Mouse (Mus musculus) forebrain, embryonic 16.5 days (tissue): ENCODE data around the gene Aire. TPM values are rescaled to one million over a fixed set of nuclear protein-coding genes. Genes with fewer than 3 reads are reported as not detected.

Source experiments
- ATAC-seq: fragments of 200-750 bp; cut with Nextera tagmentation; 2 replicates; pipeline ENCODE4 v1.8.0; 2017; ENCODE audit warnings: mild to moderate bottlenecking, moderate library complexity
- H3K27ac ChIP-seq: fragments of 300-500 bp; sonication (generic); 2 replicates; pipeline ENCODE4 v1.5.1; 2014; ENCODE audit warnings: low read length, control low read depth
- H3K27me3 ChIP-seq: fragments of 300-500 bp; sonication (generic); replicated peaks from 2 replicates; pipeline ENCODE4 v1.6.1; 2014; ENCODE audit warnings: low read length; ENCODE audit not compliant: control insufficient read depth, insufficient read depth
- H3K36me3 ChIP-seq: fragments of 300-500 bp; sonication (generic); 2 replicates; pipeline ENCODE4 v1.6.1; 2014; ENCODE audit not compliant: control insufficient read depth, insufficient read depth
- H3K4me1 ChIP-seq: fragments of 300-500 bp; sonication (generic); replicated peaks from 2 replicates; pipeline ENCODE4 v1.6.1; 2014; ENCODE audit warnings: low read length; ENCODE audit not compliant: control insufficient read depth, insufficient read depth
- H3K4me2 ChIP-seq: fragments of 300-500 bp; sonication (generic); 2 replicates; pipeline ENCODE4 v1.6.1; 2014; ENCODE audit warnings: mild to moderate bottlenecking, low read length, control low read depth
- H3K4me3 ChIP-seq: fragments of 300-500 bp; sonication (generic); replicated peaks from 2 replicates; pipeline ENCODE4 v1.5.1; 2014; ENCODE audit warnings: mild to moderate bottlenecking, low read length, control low read depth
- H3K9ac ChIP-seq: fragments of 300-500 bp; sonication (generic); replicated peaks from 2 replicates; pipeline ENCODE4 v1.6.1; 2014; ENCODE audit warnings: low read depth, low read length, control low read depth
- H3K9me3 ChIP-seq: fragments of 300-500 bp; sonication (generic); 2 replicates; pipeline ENCODE4 v1.6.1; 2016; ENCODE audit warnings: low read length; ENCODE audit not compliant: control insufficient read depth
- whole genome bisulfite sequencing: fragments of 180-500 bp; shearing (Covaris S2); extraction: QIAGEN DNeasy Blood & Tissue Kit; methylation state at CpG from one replicate; pipeline ENCODE4 v1.1.7; 2014; 5-methylcytosine and 5-hydroxymethylcytosine counted together
- polyA plus RNA-seq: library from polyadenylated mRNA; unstranded; fragments of >200 nt; fragmentation: Nextera tagmentation; extraction: Ambion mirVana; gene quantifications from 2 replicates; pipeline ENCODE4 v1.2.1, GENCODE M21; 2015

Aire gene
- polyA plus RNA-seq, 1 experiment from 2014 or later = 0.34 TPM

DNA sequence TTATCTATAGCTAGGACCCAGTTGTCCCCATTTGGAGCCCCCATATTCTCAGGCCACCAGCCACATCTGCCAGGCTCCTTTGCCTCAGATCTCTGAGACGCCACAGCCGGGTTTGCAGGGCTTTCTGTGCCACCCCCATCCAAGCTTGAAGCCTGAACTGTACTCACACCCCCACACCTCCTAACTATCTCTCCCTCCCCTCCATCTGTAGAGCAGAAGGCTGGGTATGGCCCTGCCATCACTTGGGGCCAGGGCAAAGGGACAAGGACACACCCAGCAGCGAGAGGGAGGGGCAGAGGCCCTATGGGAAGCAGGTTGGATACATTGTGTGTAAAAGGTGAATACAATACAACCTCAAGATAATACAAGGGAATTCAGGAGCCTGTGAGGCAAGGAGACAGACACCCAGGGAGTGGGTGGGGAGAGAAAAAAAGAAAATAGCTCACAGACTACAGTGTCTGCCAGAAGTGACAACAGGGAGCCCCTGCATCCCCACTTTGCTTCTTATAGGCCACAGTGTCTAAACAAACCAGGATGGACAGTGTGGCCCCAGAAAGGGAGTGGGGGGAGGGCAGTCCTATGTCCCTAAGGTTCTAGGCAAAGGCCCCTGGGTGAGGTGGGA is 38.8 kb downstream of the Aire start:
- no peak for ATAC-seq
- no peak overlapping the region for H3K9ac ChIP-seq
- no peak overlapping the region for H3K4me2 ChIP-seq
- WGBS = 88% methylated on average over 3 of the region's 3 CpGs
- no peaks in the 10 kb centered on the region for H3K9me3 ChIP-seq
- H3K4me1 ChIP-seq = peaks cover 29% of the 10 kb centered on the region
- no peaks in the 10 kb centered on the region for H3K27me3 ChIP-seq
- no peak overlapping the region for H3K27ac ChIP-seq
- peaks cover 12% of the 10 kb centered on the region for H3K36me3 ChIP-seq
- H3K4me3 ChIP-seq = no peak overlapping the region

- no peak overlapping the region for H3K9ac ChIP-seq
- 90% methylated on average over 2 of the region's 2 CpGs for WGBS
- ATAC-seq = no peak
- H3K36me3 ChIP-seq = peaks cover 17% of the 10 kb centered on the region
- peaks cover 11% of the 10 kb centered on the region for H3K4me1 ChIP-seq
- H3K4me3 ChIP-seq = no peak overlapping the region
- no peak overlapping the region for H3K27ac ChIP-seq
- no peak overlapping the region for H3K4me2 ChIP-seq
- H3K9me3 ChIP-seq = no peaks in the 10 kb centered on the region
- H3K27me3 ChIP-seq = no peaks in the 10 kb centered on the region
Observed at GRCm38 (mm10) chr10:78002316-78002715, 41.1 kb downstream of the Aire start.

GRCm38 (mm10) chr10:78001796-78002195 is 41.6 kb downstream of the Aire start:
- Histone ChIP-seq H3K9ac (no peak overlapping the region), H3K4me2 (no peak overlapping the region), H3K4me3 (no peak overlapping the region), H3K27me3 (no peaks in the 10 kb centered on the region), H3K4me1 (peaks cover 6% of the 10 kb centered on the region), H3K27ac (no peak overlapping the region), H3K9me3 (no peaks in the 10 kb centered on the region), H3K36me3 (peaks cover 17% of the 10 kb centered on the region)
- peak; percentile 19; the same call in 1 of the 2 replicates for ATAC-seq
- 84% methylated on average over 11 of the region's 11 CpGs for WGBS

DNA sequence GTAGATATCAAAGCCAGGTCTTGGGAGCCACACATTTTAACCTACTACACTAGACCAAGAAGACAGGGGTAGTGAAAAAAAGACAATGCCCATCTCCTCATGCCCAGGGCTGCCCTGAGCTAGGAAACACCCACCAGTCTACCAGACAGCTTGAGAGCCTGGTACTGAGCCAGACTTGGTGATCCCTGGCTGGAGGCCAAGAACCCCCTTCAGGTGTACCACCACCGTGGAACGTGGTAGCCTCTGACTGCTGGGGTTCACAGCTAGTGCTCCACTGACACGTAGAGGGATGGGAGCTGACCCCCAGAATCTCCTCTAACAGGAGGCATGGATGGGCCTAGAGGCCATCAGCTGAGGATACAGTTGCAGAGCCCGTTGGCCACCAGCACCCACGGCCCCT is 43.2 kb downstream of the Aire start:
- H3K4me1 ChIP-seq = no peaks in the 10 kb centered on the region
- H3K9ac ChIP-seq = no peak overlapping the region
- no peak overlapping the region for H3K27ac ChIP-seq
- peaks cover 22% of the 10 kb centered on the region for H3K36me3 ChIP-seq
- 95% methylated on average over 5 of the region's 5 CpGs for WGBS
- no peak overlapping the region for H3K4me2 ChIP-seq
- no peak overlapping the region for H3K4me3 ChIP-seq
- no peak for ATAC-seq
- no peaks in the 10 kb centered on the region for H3K27me3 ChIP-seq
- H3K9me3 ChIP-seq = no peaks in the 10 kb centered on the region

- peaks cover 34% of the 10 kb centered on the region for H3K36me3 ChIP-seq
Observed at GRCm38 (mm10) chr10:77995639-77996038, 47.8 kb downstream of the Aire start.

DNA sequence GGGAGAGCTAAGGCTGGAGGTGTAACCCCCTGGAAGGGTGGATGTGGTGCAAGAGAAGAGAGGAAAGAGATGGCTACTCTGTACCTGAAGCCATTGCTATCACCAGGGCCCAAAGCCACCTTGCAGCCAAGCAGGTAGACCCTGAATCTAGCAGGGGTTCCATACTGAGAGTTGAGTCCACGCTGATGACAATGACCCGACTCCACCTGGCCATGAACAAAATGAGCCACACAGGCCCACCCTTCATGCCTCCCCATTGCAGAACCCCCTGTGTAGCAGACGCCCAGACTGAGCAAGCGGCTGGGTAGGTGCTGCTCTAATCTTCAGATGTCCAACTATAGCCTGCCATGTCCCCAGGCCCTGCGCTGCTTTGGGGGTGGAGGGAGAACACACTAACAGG is 57.6 kb downstream of the Aire start:
- Histone ChIP-seq H3K4me3 (no peak overlapping the region), H3K9me3 (no peaks in the 10 kb centered on the region), H3K4me1 (no peaks in the 10 kb centered on the region), H3K36me3 (peaks cover 10% of the 10 kb centered on the region), H3K27ac (no peak overlapping the region), H3K27me3 (no peaks in the 10 kb centered on the region), H3K4me2 (no peak overlapping the region), H3K9ac (no peak overlapping the region)
- no peak for ATAC-seq
- WGBS = 81% methylated on average over 5 of the region's 5 CpGs

More at GRCm38 (mm10) chr10:77995639-77996038, 47.8 kb downstream of the Aire start:
- Histone ChIP-seq H3K27me3 (no peaks in the 10 kb centered on the region), H3K9ac (no peak overlapping the region), H3K4me2 (no peak overlapping the region), H3K4me3 (no peak overlapping the region), H3K9me3 (no peaks in the 10 kb centered on the region), H3K27ac (no peak overlapping the region), H3K4me1 (no peaks in the 10 kb centered on the region)
- ATAC-seq = no peak
- 89% methylated on average over 3 of the region's 3 CpGs for WGBS

- WGBS = 0% methylated on average over 4 of the region's 4 CpGs
- Histone ChIP-seq H3K36me3 (peaks cover 8% of the 10 kb centered on the region; the same call in 1 of the 2 replicates), H3K27ac (no peak overlapping the region)
Observed at GRCm38 (mm10) chr10:77984660-77985059, 58.8 kb downstream of the Aire start.

More at GRCm38 (mm10) chr10:77984660-77985059, 58.8 kb downstream of the Aire start:
- Histone ChIP-seq H3K4me1 (no peaks in the 10 kb centered on the region), H3K9me3 (no peaks in the 10 kb centered on the region), H3K4me3 (no peak overlapping the region), H3K4me2 (no peak overlapping the region), H3K9ac (no peak overlapping the region), H3K27me3 (no peaks in the 10 kb centered on the region)
- ATAC-seq = peak; percentile 81

Other genes starting within 250 kb of the Aire start
- gene Gm9639, start 248.5 kb downstream of the Aire start, polyA plus RNA-seq = not detected in 2 replicates
- gene Gm19668, start 244.5 kb downstream of the Aire start, polyA plus RNA-seq = not detected in 2 replicates
- gene Gm9507, start 231.8 kb downstream of the Aire start, polyA plus RNA-seq = not detected in 2 replicates
- gene Gm2696, start 228.9 kb downstream of the Aire start, polyA plus RNA-seq = not detected in 2 replicates
- not detected in 2 replicates for gene Krtap10-4, start 216.5 kb downstream of the Aire start, polyA plus RNA-seq
- not detected in 2 replicates for gene Krtap10-10, start 207.7 kb downstream of the Aire start, polyA plus RNA-seq
- gene Gm36176, start 196.8 kb downstream of the Aire start, polyA plus RNA-seq = not detected in 2 replicates
- gene Gm10318, start 190.8 kb downstream of the Aire start, polyA plus RNA-seq = not detected in 2 replicates
- not detected in 2 replicates for gene Gm3285, start 181.6 kb downstream of the Aire start, polyA plus RNA-seq
- gene Lrrc3, start 141.1 kb downstream of the Aire start, polyA plus RNA-seq = 10.9 and 15.7 TPM in 2 replicates
- gene Trpm2, start 73.0 kb downstream of the Aire start, polyA plus RNA-seq = 3.0 and 5.0 TPM in 2 replicates
- gene 1810043G02Rik, start 65.1 kb downstream of the Aire start, polyA plus RNA-seq = 33.7 and 36.0 TPM in 2 replicates
- 109 and 117 TPM in 2 replicates for gene Pfkl, start 33.5 kb downstream of the Aire start, polyA plus RNA-seq
- not detected in 2 replicates for gene Dnmt3l, start 1.7 kb downstream of the Aire start, polyA plus RNA-seq
- gene Icosl, start 25.7 kb upstream of the Aire start, polyA plus RNA-seq = 0.38 and 0.82 TPM in 2 replicates
- gene D10Jhu81e, start 126.2 kb upstream of the Aire start, polyA plus RNA-seq = 22.9 and 29.4 TPM in 2 replicates
- 24.5 TPM in 2 replicates for gene Pwp2, start 141.5 kb upstream of the Aire start, polyA plus RNA-seq
- 21.6 and 22.8 TPM in 2 replicates for gene Trappc10, start 201.0 kb upstream of the Aire start, polyA plus RNA-seq